Mouse (Mus musculus) lung, embryonic 14.5 days (tissue): ENCODE measurements around the gene Pnpla7. TPM values are rescaled to one million over a fixed set of nuclear protein-coding genes. Genes with fewer than 3 reads are reported as not detected.

Source experiments
- ATAC-seq: fragments of 200-750 bp; cut with Nextera tagmentation; 2 replicates; pipeline ENCODE4 v1.8.0; 2017; ENCODE audit warnings: mild to moderate bottlenecking, moderate TSS enrichment, moderate library complexity; ENCODE audit not compliant: insufficient read depth
- DNase-seq: peaks from one replicate; pipeline ENCODE4 v3.0.0-alpha.2; 2015
- H3K27ac ChIP-seq: fragments of 300-500 bp; sonication (generic); 2 replicates; pipeline ENCODE4 v1.5.1; 2014; ENCODE audit warnings: low read depth, mild to moderate bottlenecking, moderate library complexity
- H3K27me3 ChIP-seq: fragments of 300-500 bp; sonication (generic); 2 replicates; pipeline ENCODE4 v1.6.1; 2014; ENCODE audit warnings: low read length, control low read depth; ENCODE audit not compliant: insufficient read depth
- H3K36me3 ChIP-seq: fragments of 300-500 bp; sonication (generic); 2 replicates; pipeline ENCODE4 v1.6.1; 2014; ENCODE audit warnings: control low read depth; ENCODE audit not compliant: insufficient read depth
- H3K4me1 ChIP-seq: fragments of 300-500 bp; sonication (generic); 2 replicates; pipeline ENCODE4 v1.6.1; 2014; ENCODE audit warnings: antibody characterized with exemption, control low read depth; ENCODE audit not compliant: insufficient read depth
- H3K4me2 ChIP-seq: fragments of 300-500 bp; sonication (generic); 2 replicates; pipeline ENCODE4 v1.6.1; 2014; ENCODE audit warnings: mild to moderate bottlenecking
- H3K4me3 ChIP-seq: fragments of 300-500 bp; sonication (generic); 2 replicates; pipeline ENCODE4 v1.5.1; 2014; ENCODE audit warnings: low read depth, low read length
- H3K9ac ChIP-seq: fragments of 300-500 bp; sonication (generic); 2 replicates; pipeline ENCODE4 v1.6.1; 2014
- H3K9me3 ChIP-seq: fragments of 300-500 bp; sonication (generic); 2 replicates; pipeline ENCODE4 v1.6.1; 2016; ENCODE audit warnings: low read depth, low read length, control low read depth
- CTCF ChIP-seq: IDR thresholded peaks from 2 replicates; pipeline ENCODE4 v1.5.1; 2016; ENCODE audit warnings: antibody characterized with exemption, low read depth
- WGBS: fragments of 180-500 bp; shearing (Covaris S2); extraction: QIAGEN DNeasy Blood & Tissue Kit; methylation state at CpG from one replicate; pipeline ENCODE4 v1.1.7; 2014; 5-methylcytosine and 5-hydroxymethylcytosine counted together
- polyA plus RNA-seq: library from polyadenylated mRNA; unstranded; fragments of >200 nt; fragmentation: Nextera tagmentation; extraction: Ambion mirVana; gene quantifications from 2 replicates; pipeline ENCODE4 v1.2.1, GENCODE M21; 2014

Gene Pnpla7
- polyA plus RNA-seq, result 6.6 and 6.7 TPM in 2 replicates

GRCm38 (mm10) chr2:24975704-24976297 is at the start of gene Pnpla7:
Pnpla7 (plus strand) TSS chr2:24976033.
- TF ChIP-seq CTCF, result no peak
- Histone ChIP-seq H3K27ac (peak within 1 kb of the TSS; percentile 92), H3K4me3 (peak within 1 kb of the TSS; percentile 77), H3K36me3 (peaks cover 21% of the 10 kb centered on the region), H3K27me3 (no peaks in the 10 kb centered on the region), H3K4me2 (peak within 1 kb of the TSS; percentile 99), H3K4me1 (peaks cover 4% of the 10 kb centered on the region; the same call in 1 of the 2 replicates), H3K9me3 (no peaks in the 10 kb centered on the region), H3K9ac (peak within 1 kb of the TSS; percentile 69)
- ATAC-seq (peak; percentile 77), DNase-seq (peak; percentile 87)
- under 1% methylated on average over 16 of the region's 16 CpGs for WGBS

DNA sequence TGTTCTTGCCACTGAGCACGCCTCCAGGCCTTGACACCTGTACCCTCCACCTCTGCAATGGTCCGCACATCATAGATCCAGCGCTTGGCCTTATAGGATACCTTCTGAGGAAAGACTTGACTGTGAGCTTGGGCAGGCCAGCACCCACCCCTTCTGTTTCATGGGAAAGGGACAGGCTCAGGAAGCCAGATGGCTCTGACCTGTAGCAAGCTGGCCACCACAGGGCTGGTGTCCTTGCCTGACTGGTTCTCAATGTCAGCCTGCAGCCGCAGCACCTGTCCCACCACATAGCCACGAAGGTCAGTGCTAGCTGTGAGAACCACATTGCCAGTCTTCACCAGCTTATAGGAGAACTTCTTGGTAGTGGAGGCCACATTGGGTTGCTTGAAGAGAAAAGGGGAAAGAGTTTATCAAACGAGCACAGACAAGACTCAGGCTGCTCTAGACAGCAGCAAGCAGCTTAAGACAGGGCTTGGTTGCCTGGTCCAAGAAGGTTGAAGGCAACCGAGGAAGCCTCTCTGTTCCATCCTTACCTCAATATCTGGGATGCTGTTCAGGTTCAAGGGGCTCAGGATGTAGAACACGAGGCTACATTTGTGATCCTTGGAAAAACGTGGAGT is 49.4 kb upstream of the Pnpla7 start:
- no peak for DNase-seq
- Histone ChIP-seq H3K4me3 (no peak overlapping the region), H3K36me3 (no peaks in the 10 kb centered on the region), H3K27me3 (no peaks in the 10 kb centered on the region), H3K9ac (no peak overlapping the region), H3K27ac (peak overlapping the region; percentile 93), H3K9me3 (no peaks in the 10 kb centered on the region), H3K4me1 (0 out of 2 replicates have a peak, but pooled peaks cover 4% of the 10 kb centered on the region), H3K4me2 (no peak overlapping the region)
- TF ChIP-seq CTCF, result no peak
- 74% methylated on average over 9 of the region's 9 CpGs for WGBS
- ATAC-seq, result no peak

GRCm38 (mm10) chr2:24926965-24927358 is 48.9 kb upstream of the Pnpla7 start:
- WGBS, result 49% methylated on average over 7 of the region's 7 CpGs
- no peak overlapping the region for H3K9ac ChIP-seq
- 0 out of 2 replicates have a peak, but pooled peaks cover 4% of the 10 kb centered on the region for H3K4me1 ChIP-seq
- peak overlapping the region; percentile 93 for H3K27ac ChIP-seq
- 0 out of 2 replicates have a peak overlapping the region, but pooled peaks have one; percentile 39 for H3K4me2 ChIP-seq
- ATAC-seq, result no peak
- no peaks in the 10 kb centered on the region for H3K9me3 ChIP-seq
- no peaks in the 10 kb centered on the region for H3K36me3 ChIP-seq
- no peak overlapping the region for H3K4me3 ChIP-seq
- TF ChIP-seq CTCF, result no peak
- H3K27me3 ChIP-seq, result no peaks in the 10 kb centered on the region
- peak; percentile 33 for DNase-seq

DNA sequence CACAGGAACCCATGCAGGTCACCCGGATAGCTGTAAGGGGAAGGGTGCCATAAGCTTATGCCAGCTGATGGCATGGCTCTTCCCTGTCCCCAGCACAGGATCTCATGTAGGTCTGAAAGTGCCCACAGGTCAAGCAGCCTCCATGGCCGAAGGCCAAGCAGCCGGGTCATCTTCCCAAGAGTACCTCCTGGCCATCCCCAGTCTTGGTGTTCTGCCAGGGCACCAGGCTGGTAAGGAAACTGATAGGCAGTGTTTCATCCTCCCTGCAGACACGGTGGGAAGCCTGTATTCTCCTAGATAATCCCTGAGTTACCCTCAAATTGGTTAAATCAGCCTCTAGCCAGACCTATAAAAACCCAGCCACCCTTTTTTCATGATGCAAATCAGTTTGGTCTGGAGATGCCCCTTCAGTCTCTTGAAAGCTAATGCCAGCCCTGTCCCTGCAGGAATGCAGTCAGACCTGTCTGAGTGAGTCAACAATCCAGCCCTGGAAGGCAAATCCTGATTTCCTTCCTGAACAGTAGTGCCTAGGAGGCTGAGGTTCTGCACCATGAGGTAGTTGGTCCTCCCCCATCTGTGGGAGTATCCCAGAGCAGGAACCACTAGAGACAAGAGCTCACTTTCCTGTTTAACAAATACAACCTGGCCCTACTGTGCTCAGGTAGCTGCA is 47.9 kb upstream of the Pnpla7 start:
- Histone ChIP-seq H3K9me3 (no peaks in the 10 kb centered on the region), H3K36me3 (no peaks in the 10 kb centered on the region), H3K4me1 (0 out of 2 replicates have a peak, but pooled peaks cover 4% of the 10 kb centered on the region), H3K9ac (no peak overlapping the region), H3K27me3 (no peaks in the 10 kb centered on the region), H3K4me3 (no peak overlapping the region; the same call in 1 of the 2 replicates), H3K27ac (peak overlapping the region; percentile 93), H3K4me2 (peak overlapping the region; percentile 39)
- ATAC-seq (peak; percentile 93), DNase-seq (peak; percentile 78)
- 42% methylated on average over 4 of the region's 4 CpGs for WGBS
- no peak for TF ChIP-seq CTCF

- H3K9ac ChIP-seq, result no peak overlapping the region
- no peaks in the 10 kb centered on the region for H3K9me3 ChIP-seq
- peak; percentile 42 for DNase-seq
- peak; percentile 52; the same call in 1 of the 2 replicates for ATAC-seq
- no peak overlapping the region for H3K4me3 ChIP-seq
- 24% methylated on average over 2 of the region's 2 CpGs for WGBS
- H3K27me3 ChIP-seq, result no peaks in the 10 kb centered on the region
- peak overlapping the region; percentile 37; the same call in 1 of the 2 replicates for H3K4me2 ChIP-seq
- 0 out of 2 replicates have a peak, but pooled peaks cover 4% of the 10 kb centered on the region for H3K4me1 ChIP-seq
- TF ChIP-seq CTCF, result no peak
- peak overlapping the region; percentile 81 for H3K27ac ChIP-seq
- no peaks in the 10 kb centered on the region for H3K36me3 ChIP-seq
These were observed 46.7 kb upstream of the Pnpla7 start for GRCm38 (mm10) chr2:24929119-24929518.

DNA sequence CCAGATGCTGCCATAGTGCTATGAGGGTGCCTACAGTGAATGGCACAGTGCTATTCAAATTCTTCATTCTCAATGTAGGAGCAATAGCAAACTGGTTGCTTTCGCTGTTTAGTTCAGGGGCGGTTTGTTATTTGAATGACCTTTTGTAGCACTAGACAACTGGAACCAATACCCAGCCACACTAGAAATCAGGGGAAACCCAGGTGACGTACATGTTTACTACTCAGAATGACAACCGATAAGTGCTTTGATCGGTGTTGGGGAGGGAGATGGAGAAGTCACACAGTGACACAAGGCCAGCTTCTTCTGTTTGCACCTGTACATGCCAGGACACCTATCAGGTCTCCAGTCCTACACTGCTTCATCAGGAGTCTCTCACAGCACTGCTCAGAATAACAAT is 46.2 kb upstream of the Pnpla7 start:
- Histone ChIP-seq H3K9ac (no peak overlapping the region), H3K9me3 (no peaks in the 10 kb centered on the region), H3K27me3 (no peaks in the 10 kb centered on the region), H3K4me1 (0 out of 2 replicates have a peak, but pooled peaks cover 4% of the 10 kb centered on the region), H3K36me3 (no peaks in the 10 kb centered on the region), H3K27ac (peak overlapping the region; percentile 81), H3K4me3 (no peak overlapping the region), H3K4me2 (no peak overlapping the region)
- DNase-seq (no peak), ATAC-seq (no peak)
- 83% methylated on average over 5 of the region's 5 CpGs for WGBS
- TF ChIP-seq CTCF, result no peak
